Mouse (Mus musculus): ENCODE measurements around the gene Irx2. TPM values are rescaled to one million over a fixed set of nuclear protein-coding genes. Genes with fewer than 3 reads are reported as not detected.

Irx2 gene
- total and polyA plus RNA-seq, 3 experiments = 0.21 to 0.25 TPM; not detected in 1

GRCm38 (mm10) chr13:72636331-72636851, 7.8 kb downstream of the Irx2 start:
- no peak for DNase-seq

DNA sequence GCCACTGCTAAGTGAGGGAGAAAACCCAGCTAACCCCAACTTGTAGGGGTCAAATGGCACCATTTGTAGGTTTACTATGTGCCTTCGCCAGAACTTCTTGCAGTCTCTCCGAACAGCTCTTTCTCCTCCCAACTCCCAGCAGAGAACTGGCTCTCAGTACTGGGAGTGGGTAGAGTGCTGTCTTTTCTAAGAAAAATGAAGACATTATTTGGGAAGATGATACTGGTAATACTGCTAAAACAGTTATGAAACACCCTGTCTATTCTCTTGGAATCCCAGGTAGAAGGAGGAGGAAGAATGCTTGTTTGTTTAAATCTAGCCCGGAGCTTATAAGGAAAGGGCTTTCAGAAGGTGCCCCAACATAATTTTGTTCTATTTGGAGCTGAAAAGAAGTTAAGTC, 8.9 kb downstream of the Irx2 start:
- no peak for DNase-seq

GRCm38 (mm10) chr13:72638401-72639130, 9.9 kb downstream of the Irx2 start:
- DNase-seq = no peak

- DNase-seq = peak; percentile 13
These were observed 11.0 kb downstream of the Irx2 start for GRCm38 (mm10) chr13:72639441-72640130.

DNA sequence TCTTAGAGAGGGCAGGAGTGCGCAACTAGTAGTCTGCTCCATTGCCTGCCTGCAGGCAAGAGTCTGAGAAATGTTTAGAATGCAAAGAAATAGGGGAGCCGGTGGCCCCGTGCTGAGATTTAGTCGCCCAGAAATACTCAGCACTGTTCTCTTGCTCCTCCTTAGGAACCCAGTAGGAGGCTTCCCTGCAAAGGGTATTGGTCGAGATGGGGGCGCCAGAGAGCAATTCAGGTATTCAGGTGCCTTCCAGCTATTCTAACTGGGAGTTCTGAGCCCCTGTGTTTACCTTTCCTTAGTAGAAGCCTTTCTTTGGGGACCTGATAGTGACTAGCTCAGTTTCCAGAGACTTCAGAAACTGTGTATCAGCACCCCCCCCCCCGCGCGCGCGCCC, 11.5 kb downstream of the Irx2 start:
- DNase-seq = peak; percentile 16

GRCm38 (mm10) chr13:72656447-72656846, 27.8 kb downstream of the Irx2 start:
- no peak for DNase-seq

DNA sequence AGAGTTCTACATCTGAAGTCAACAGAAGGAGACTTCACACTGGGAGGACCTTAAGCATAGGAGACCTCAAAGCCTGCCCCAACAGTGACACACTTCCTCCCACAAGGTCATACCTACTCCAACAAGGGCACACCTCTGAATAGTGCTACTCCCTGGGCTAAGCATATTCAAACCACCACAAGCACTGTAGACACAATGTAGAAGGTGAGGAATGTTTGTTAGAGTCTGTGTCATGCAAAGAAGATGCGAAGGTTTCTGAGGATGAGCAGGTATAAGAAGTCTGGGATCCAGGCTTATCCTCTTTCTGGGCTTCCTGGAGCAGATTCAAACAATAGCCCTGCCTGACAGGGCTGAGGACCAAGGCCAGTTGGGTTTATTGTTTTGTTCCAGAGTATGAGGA, 47.2 kb downstream of the Irx2 start:
- DNase-seq = no peak
